ENCODE assay signal across 10 mouse cellular contexts in the genomic region with DNA sequence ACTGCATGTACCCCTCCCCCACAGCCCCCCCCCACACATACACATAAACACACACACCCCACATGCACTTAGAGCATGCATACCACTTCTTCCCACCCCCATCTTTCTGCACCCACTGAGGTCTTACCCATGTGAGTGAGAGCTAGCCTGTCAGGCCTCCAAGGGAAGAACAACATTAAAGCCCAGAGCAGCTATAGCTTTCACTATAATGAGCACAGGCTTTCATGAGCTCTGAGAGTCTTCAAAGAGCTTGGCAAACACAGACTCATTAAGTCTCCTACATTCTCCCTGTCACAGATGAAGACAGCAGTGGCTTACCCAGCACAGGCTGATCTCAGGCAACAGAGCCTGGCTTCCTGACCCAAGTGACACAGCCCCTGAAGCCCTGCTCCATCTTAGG.
DNase-seq lines count a peak whose midpoint lies in the region; ATAC-seq and TF ChIP-seq lines count a peak whose summit lies in the region.
"Had no signal": no experiment of that assay in that cellular context is flagged by ENCODE, and none has a peak within 500 bp of the region (broad histone marks: within the 10 kb centered on the region; RNA-seq: fewer than 3 reads in every experiment).

No protein-coding gene starts in this region.

- H3K27me3 ChIP-seq in intestine, embryonic 16.5 days (replicated peaks; ENCODE audit: control insufficient read depth, insufficient read depth, low read length): no peaks in the 10 kb centered on the region
- no peaks in the 10 kb centered on the region for H3K27me3 ChIP-seq in intestine, postnatal 0 days (replicated peaks; ENCODE audit: control insufficient read depth, insufficient read depth, low read length)
- H3K27me3 ChIP-seq in forebrain, embryonic 16.5 days (replicated peaks; ENCODE audit: control insufficient read depth, insufficient read depth, low read length): no peaks in the 10 kb centered on the region
- H3K27me3 ChIP-seq: intestine, embryonic 15.5 days; liver, embryonic 12.5 days had no signal

- H3K27ac ChIP-seq in intestine, embryonic 16.5 days (ENCODE audit: low read length): no peak overlapping the region
- H3K27ac ChIP-seq in intestine, postnatal 0 days (ENCODE audit: low read depth, low read length): no peak overlapping the region
- no peak overlapping the region for H3K27ac ChIP-seq in forebrain, embryonic 16.5 days (ENCODE audit: low read length)
- H3K27ac ChIP-seq: intestine, embryonic 15.5 days; liver, embryonic 12.5 days had no signal

- no peak for TF ChIP-seq CTCF in intestine, postnatal 0 days (IDR thresholded peaks at IDR 0.05; ENCODE audit: low read depth)

- 0 out of 2 replicates have a peak, but pooled peaks have one; percentile 3 for ATAC-seq in intestine, embryonic 16.5 days
- no peak for ATAC-seq in intestine, postnatal 0 days
- ATAC-seq in forebrain, embryonic 16.5 days: peak; percentile 65
- ATAC-seq: intestine, embryonic 15.5 days had no signal

- H3K4me2 ChIP-seq in intestine, embryonic 16.5 days (ENCODE audit: low read depth, low read length): no peak overlapping the region
- no peak overlapping the region for H3K4me2 ChIP-seq in intestine, postnatal 0 days (replicated peaks; ENCODE audit: low read depth)
- no peak overlapping the region for H3K4me2 ChIP-seq in forebrain, embryonic 16.5 days (ENCODE audit: low read length)
- H3K4me2 ChIP-seq: heart, embryonic 12.5 days; intestine, embryonic 15.5 days; liver, embryonic 12.5 days had no signal

- H3K36me3 ChIP-seq in intestine, embryonic 16.5 days (ENCODE audit: control insufficient read depth, insufficient read depth, low read length): no peaks in the 10 kb centered on the region
- no peaks in the 10 kb centered on the region for H3K36me3 ChIP-seq in intestine, postnatal 0 days (ENCODE audit: control insufficient read depth, insufficient read depth)
- no peaks in the 10 kb centered on the region for H3K36me3 ChIP-seq in forebrain, embryonic 16.5 days (ENCODE audit: control insufficient read depth, insufficient read depth)
- H3K36me3 ChIP-seq: heart, embryonic 12.5 days; intestine, embryonic 15.5 days; liver, embryonic 12.5 days had no signal

- H3K9ac ChIP-seq in intestine, embryonic 16.5 days (ENCODE audit: low read depth, low read length): no peak overlapping the region
- H3K9ac ChIP-seq in intestine, postnatal 0 days (ENCODE audit: low read depth, low read length): no peak overlapping the region
- H3K9ac ChIP-seq in forebrain, embryonic 16.5 days (replicated peaks; ENCODE audit: low read depth, low read length): no peak overlapping the region
- H3K9ac ChIP-seq: intestine, embryonic 15.5 days; liver, embryonic 12.5 days had no signal

- H3K9me3 ChIP-seq in intestine, embryonic 16.5 days (ENCODE audit: control insufficient read depth, low read length): no peaks in the 10 kb centered on the region
- H3K9me3 ChIP-seq in intestine, postnatal 0 days (ENCODE audit: control insufficient read depth): no peaks in the 10 kb centered on the region
- H3K9me3 ChIP-seq in forebrain, embryonic 16.5 days (ENCODE audit: control insufficient read depth, low read length): no peaks in the 10 kb centered on the region
- H3K9me3 ChIP-seq: heart, embryonic 12.5 days; intestine, embryonic 15.5 days; liver, embryonic 12.5 days had no signal

- peaks cover 5% of the 10 kb centered on the region; the same call in 1 of the 2 replicates for H3K4me1 ChIP-seq in intestine, embryonic 16.5 days (ENCODE audit: control insufficient read depth, insufficient read depth, low read length)
- H3K4me1 ChIP-seq in intestine, postnatal 0 days (replicated peaks; ENCODE audit: control insufficient read depth, insufficient read depth, low read length): no peaks in the 10 kb centered on the region
- peaks cover 4% of the 10 kb centered on the region; the same call in 1 of the 2 replicates for H3K4me1 ChIP-seq in forebrain, embryonic 16.5 days (replicated peaks; ENCODE audit: control insufficient read depth, insufficient read depth, low read length)

- no peak overlapping the region for H3K4me3 ChIP-seq in intestine, embryonic 16.5 days (ENCODE audit: low read length)
- H3K4me3 ChIP-seq in intestine, postnatal 0 days (ENCODE audit: low read depth, low read length): no peak overlapping the region
- no peak overlapping the region for H3K4me3 ChIP-seq in forebrain, embryonic 16.5 days (replicated peaks; ENCODE audit: low read length)
- H3K4me3 ChIP-seq: heart, embryonic 12.5 days; intestine, embryonic 15.5 days; liver, embryonic 12.5 days had no signal

- DNase-seq in thymus, postnatal 0 days (ENCODE audit: low spot score): peak; percentile 62
- DNase-seq in thymus, postnatal 14 days: no peak
- no peak for DNase-seq in liver
- DNase-seq in kidney, adult 11 months: no peak
